Mouse (Mus musculus): ENCODE measurements around the gene Rxfp4.

The Rxfp4 gene

DNA sequence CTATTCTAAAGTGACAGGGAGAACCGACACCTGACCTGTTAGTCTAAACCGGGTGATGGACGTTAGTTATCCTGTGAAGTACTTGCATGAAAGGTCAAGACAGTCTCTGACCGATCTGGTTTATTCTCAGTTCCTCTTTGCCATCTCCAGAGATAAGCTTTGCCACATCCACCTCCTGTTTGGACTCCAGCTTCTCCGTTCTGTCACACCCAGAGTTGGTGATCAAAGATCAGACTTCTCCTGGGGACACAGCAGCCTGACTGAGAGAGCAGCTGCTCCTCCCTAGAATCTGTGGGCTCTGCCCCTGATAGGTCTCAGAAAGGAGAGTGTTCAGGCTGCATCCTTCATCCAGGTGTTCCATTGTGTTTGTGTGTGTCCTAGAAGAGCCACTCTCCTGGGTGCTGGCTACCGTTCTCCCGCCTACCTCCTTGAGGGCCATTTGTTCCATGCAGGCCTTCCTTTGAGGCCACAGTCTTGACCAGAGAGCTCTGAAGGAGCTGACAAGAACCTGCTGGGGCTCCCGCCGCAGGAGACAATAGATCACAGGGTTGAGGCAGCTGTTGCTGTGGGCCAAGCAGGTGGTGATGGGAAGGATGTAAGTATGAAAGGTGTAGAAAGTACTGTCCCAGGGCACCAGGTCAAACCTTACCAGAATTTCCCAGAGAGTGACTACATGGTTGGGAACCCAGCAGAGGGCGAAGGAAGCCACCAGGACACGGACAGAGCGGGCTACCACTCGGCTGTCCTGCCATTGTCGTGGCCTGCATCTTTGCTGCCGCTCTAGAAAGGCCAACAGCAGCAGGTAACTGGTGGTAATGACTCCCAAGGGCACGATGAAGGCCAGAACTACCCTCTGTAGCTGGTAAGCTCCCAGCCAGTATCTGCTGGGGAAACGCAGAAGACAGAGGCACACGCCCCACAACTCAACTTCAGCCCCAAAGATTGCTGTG, 998 bp downstream of the Rxfp4 start:
- DNase-seq (ENCODE audit: low spot score in 2 of 2) = no peak

DNA sequence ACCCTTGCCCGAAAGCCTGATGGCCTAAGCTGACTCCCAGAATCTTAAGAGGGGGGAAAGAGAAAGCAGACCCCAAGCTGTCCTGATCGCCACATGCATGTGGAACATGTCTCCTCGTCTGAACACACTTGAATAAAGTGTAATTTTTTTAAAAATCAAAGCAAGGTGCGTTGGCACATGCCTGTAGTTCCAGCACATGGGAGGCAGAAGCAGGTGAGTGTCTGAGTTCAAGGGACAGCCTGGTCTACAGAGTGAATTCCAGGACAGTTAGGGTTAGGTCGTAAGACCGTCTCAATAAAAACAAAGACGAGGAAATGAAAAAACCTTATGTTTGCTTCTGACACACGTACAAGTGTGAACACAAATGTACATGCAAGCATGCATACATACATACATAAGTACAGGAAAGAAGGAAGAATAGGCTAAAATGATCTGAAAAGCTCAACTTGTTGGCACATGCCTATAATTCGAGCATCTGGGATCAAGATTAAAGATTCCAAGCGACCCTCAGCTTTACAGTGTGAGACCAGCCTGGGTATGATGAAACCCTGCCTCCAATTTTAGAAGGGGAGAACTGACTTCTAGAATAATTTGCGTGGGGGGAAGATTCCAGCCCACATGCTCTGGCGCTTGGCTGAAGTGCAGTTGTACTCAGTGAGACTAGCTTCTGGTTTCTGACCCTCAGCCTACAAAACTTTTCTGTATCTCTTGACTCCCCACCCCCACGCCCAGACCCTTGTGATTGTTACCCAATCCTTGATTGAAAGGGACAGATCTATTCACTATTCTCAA, 2.0 kb downstream of the Rxfp4 start:
- DNase-seq (ENCODE audit: low spot score in 2 of 2) = no peak

GRCm38 (mm10) chr3:88649967-88650366, 3.0 kb downstream of the Rxfp4 start:
- DNase-seq (ENCODE audit: low spot score in 2 of 2) = no peak

DNA sequence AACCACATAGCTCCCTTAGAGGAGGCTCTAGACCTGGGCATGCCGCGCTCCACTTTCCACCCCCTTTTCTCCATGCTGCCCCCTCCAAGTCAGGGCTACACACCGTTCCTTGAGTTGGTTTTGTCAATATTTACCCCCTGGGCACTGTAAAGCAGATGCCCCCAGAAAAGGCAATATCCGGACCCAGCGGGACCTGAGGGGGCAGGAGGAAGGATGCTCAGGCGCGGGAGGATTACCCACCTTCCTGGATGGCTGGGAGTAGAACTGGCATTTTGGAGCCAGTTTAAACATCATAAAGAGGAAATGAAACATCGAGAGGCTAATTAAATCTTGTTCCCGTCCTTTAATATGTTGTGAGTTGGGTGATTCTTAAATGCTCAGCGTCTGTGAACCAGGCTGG, 3.8 kb downstream of the Rxfp4 start:
- DNase-seq (ENCODE audit: low spot score in 2 of 2) = no peak

DNA sequence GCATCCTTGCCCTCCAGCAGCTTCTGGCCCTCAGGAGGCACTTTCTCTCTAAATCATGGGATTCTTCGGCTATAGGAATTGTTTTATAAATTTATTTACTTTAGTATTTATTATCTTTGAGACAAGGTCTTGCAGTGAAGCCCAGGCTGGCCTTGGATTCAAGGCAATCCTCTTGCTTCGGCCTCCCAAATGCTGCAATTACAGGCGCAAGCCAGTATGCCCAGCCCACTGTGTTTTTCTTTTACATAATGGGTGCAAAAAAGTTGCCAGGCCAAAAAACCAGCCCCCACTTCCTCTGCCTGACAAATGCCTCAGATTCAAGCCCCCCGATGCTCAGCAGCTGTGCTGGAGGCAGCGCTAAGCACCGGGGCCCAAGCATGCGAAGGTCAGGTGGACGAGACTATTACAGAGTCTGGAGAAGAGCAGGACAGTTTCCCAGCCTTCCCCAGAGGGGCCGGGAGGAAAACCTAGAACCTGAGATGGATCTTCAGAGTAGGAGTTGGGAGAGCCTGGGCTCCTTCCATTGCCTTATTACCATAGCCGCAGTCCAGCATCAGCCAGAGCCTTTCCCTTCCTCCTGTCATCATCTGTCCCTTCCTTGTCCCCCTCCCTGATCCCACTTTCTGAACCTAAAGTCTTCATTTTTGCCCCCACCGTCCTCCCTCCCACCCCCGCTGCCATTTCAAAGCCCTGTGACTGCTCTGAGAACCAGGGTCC, 4.3 kb downstream of the Rxfp4 start:
- DNase-seq (ENCODE audit: low spot score in 2 of 2) = no peak

DNA sequence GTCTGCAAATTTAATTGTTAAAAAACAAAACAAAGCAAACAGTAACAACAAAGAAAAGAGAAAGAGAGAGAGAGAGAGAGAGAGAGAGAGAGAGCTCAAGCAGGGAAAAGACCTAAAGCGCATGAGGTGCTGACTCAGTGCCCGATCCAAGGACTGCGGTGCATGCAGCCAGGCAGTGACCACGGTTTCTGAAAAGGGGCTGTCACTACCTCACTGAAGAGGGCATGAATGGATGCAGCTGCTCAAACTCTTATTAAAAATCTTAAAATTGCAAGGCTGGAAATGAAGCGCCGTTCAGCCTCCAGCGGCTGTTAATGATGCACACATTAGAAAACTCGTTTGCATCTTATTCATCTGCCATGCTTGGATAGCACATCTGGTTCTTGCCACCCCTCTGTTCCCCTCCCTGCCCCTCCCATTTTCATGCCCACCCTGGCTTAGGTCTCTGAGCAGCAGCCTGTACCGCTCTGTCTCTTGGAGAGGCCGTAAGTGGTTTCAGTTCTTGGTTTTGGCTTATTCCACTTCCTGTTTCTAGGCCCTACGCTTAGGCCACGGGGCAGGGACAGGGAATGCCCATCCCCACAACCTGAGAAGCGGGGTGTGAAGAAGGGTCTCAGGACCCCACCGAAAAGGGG, 5.0 kb downstream of the Rxfp4 start:
- no peak for DNase-seq (ENCODE audit: low spot score in 2 of 2)

DNA sequence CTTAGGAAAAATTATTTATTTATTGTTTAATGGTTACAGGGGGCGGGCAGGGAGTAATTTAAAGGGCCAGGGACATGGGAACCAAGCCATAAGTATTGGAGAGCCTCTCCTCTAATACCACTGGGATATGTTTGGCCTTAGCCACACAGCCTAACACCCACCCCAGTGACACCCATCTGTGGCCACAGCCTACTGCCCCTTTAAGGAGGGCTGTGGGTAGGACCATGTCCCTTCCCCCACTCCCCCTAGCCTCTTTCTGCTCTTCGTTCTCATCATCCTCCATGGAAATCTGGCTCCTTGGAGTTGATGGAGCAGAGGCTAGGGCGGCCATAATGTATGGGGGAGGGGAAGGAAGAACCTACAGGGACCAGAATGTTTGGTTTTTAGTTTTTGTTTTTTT, 5.9 kb downstream of the Rxfp4 start:
- no peak for DNase-seq (ENCODE audit: low spot score in 2 of 2)

- no peak for DNase-seq (ENCODE audit: low spot score in 2 of 2)
Observed at GRCm38 (mm10) chr3:88646426-88646995, 6.4 kb downstream of the Rxfp4 start.

DNA sequence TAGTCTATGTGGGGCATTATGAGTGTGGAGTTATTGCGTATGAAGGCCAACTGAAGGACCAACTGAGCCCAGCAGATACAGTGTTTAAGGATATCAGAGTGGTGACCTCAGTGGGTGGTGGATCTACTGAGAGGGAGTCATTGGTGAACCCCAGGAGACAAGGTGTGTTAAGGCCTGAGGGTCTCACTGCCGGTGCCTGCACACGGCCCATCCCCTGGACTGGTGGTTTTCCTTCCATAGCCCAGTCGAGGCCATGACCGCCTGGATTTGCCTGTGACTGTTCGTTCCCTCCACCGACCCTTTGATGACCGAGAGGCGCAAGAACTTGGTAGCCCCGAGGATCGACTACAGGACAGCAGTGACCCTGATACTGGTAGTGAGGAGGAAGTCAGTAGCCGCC, 7.0 kb downstream of the Rxfp4 start:
- no peak for DNase-seq (ENCODE audit: low spot score in 2 of 2)

DNA sequence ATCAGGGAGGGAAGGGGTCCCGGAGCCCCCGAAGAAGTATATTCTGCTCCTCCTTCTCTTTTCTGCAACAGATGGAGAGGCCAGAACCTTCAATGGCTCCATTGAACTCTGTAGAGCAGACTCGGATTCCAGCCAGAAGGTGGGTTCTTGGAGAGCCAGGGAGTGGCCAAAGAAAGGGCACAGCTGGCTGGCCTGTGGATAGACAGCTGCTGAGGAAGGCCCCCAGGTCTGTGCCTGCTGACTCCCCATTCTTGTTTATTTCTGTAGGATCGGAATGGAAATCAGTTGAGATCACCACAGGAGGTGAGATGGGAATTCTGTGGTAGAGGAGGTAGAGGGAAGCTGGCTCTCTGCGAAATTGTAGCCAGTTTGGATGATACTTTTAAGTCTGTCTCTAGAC, 9.9 kb downstream of the Rxfp4 start:
- no peak for DNase-seq (ENCODE audit: low spot score in 2 of 2)

DNA sequence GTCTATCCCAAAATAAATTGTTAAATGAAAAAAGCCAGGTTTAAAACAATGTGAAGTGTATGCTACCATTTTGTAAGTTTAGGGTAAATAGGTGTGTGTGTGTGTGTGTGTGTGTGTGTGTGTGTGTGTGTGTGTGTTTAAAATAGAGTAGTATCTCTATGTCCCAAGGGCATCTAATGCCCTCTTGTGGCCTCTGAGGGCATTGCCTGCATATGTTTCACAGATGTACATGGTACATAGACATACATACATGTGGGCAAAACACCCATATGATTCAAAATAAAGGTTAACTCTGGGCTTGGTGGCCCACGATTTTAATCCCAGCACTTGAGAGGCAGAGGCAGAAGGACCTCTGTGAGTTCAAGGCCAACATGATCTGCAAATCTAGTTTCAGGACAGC, 12.3 kb downstream of the Rxfp4 start:
- no peak for DNase-seq (ENCODE audit: low spot score in 2 of 2)

GRCm38 (mm10) chr3:88639239-88639638, 13.7 kb downstream of the Rxfp4 start:
- DNase-seq (ENCODE audit: low spot score in 2 of 2) = no peak

- DNase-seq (ENCODE audit: low spot score in 2 of 2) = no peak
Observed at GRCm38 (mm10) chr3:88637134-88637533, 15.8 kb downstream of the Rxfp4 start.

- no peak for DNase-seq (ENCODE audit: low spot score in 2 of 2)
Observed at GRCm38 (mm10) chr3:88636555-88636986, 16.4 kb downstream of the Rxfp4 start.

GRCm38 (mm10) chr3:88635506-88636275, 17.3 kb downstream of the Rxfp4 start:
- no peak for DNase-seq (ENCODE audit: low spot score in 2 of 2)

DNA sequence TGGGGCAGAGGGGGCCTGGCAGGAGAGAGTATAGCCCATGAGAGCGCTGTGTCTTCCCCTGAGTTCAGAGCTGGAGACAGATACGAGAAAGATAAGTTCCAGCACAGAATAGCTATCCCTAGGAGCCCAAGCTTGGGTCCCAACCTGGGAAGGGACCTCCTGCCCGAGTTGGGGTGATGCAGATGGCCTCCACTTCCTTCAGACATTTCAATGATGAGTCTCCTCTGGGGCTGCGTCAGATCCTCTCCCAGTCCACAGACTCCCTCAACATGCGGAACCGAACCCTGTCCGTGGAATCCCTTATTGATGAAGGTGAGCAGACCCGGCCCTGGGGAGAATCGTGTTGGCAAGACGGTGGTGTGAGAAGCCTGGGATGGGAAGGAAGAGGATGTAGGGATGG, 19.9 kb downstream of the Rxfp4 start:
- DNase-seq (ENCODE audit: low spot score in 2 of 2) = no peak

DNA sequence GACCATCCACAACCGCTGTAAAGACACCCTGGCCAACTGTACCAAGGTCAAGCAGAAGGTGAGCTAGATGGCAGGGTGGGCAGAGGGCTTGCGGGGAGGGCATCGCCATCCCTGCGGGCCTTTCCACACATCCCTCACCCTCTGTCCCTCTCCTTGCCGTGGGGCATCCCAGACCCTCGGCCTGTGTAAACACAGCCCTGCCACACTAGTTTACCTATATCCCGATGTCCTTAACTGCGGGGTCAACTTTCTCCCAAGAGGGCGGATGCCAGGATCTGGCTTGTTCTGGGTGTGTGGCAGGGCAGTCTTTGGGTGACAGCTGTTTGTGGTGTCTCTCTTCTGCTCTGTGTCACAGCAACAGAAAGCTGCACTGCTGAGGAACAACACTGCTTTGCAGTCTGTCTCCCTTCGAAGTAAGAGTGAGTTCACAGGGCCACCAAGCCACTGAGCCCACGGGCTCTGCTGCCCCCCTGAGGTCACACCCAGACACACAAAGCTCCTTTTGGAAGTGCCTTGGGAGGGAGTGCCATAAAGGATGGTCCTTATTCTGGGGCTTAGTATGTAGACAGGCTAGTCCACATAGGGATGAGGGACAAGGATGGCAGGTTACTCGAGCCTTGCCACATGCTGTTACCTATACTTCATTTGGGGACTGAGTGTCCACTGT, 20.9 kb downstream of the Rxfp4 start:
- DNase-seq (ENCODE audit: low spot score in 2 of 2) = no peak

DNA sequence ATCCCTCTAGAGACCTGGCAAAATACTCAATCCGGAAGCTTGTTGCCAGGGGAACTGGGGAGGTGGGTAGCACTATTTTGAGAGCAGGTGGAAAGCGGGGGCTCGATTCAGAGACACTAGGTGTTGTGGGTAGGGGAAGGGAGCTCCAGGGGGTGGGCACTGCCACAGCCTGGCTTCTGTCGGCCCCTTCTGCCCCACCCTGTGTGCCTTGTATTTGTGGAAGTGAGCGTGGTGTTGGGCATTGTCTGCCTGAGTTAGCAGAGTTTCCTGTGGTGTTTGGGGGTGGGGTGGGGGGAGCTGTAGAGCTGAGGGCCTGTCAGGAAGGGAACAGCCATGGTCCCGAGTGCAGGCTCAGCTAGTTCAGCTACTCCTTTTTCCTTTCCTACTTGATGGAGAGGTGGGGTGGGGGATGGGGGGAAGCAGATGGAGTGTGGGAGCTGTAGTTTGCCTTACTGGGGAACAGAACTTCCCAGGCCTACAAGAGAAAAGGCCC, 22.0 kb downstream of the Rxfp4 start:
- peak; percentile 67 to 80 for DNase-seq (ENCODE audit: low spot score in 2 of 2)

DNA sequence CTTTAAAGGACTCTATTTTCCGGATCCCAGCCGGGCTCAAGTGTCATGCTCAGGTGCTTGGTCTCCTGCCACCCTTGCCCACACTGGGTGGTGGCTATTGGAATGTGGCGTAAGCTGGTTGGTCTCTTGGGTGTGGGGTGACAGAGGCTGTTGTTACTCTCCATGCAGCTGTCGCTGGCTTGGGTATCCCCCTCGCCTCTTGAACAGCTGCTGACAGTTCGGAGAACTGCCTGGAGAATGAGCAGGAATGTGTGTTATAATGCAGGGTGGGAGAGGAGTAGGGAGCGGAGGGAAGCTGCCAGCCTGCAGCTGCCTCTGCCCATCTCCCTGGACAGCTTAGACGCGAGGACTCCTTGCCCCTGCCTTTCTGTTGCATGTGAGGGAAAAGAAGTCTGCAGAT, 22.9 kb downstream of the Rxfp4 start:
- no peak for DNase-seq (ENCODE audit: low spot score in 2 of 2)

GRCm38 (mm10) chr3:88629244-88629643, 23.7 kb downstream of the Rxfp4 start:
- DNase-seq (ENCODE audit: low spot score in 2 of 2) = peak; percentile 86 to 91

Data from right cerebral cortex, postnatal 36 days (tissue).